Mouse (Mus musculus) forebrain, embryonic 10.5 days (tissue): ENCODE measurements at regions not wholly inside any gene's neighbourhood (a gene's known extent, or its start where the extent isn't known, plus 50 kb on each side); places are given as distances from the start of the nearest gene placed in this dataset.

Experiments
- DNase-seq: peaks from one replicate; pipeline ENCODE4 v3.0.0-alpha.2; 2017; ENCODE audit warnings: low spot score; ENCODE audit errors: extremely low spot score
- H3K27ac ChIP-seq: fragments of 300-500 bp; sonication (generic); 2 replicates; pipeline ENCODE4 v1.5.1; 2016; ENCODE audit warnings: mild to moderate bottlenecking
- H3K27me3 ChIP-seq: fragments of 300-500 bp; sonication (generic); 2 replicates; pipeline ENCODE4 v1.6.1; 2016; ENCODE audit warnings: mild to moderate bottlenecking; ENCODE audit not compliant: poor library complexity, severe bottlenecking
- H3K36me3 ChIP-seq: fragments of 300-500 bp; sonication (generic); replicated peaks from 2 replicates; pipeline ENCODE4 v1.6.1; 2016; ENCODE audit warnings: mild to moderate bottlenecking, moderate library complexity
- H3K4me1 ChIP-seq: fragments of 300-500 bp; sonication (generic); 2 replicates; pipeline ENCODE4 v1.6.1; 2016
- H3K4me3 ChIP-seq: fragments of 300-500 bp; sonication (generic); 2 replicates; pipeline ENCODE4 v1.5.1; 2016; ENCODE audit warnings: mild to moderate bottlenecking, moderate library complexity
- H3K9me3 ChIP-seq: fragments of 300-500 bp; sonication (generic); 2 replicates; pipeline ENCODE4 v1.6.1; 2016; ENCODE audit warnings: mild to moderate bottlenecking, moderate library complexity
- WGBS: fragments of 180-500 bp; shearing (Covaris S2); methylation state at CpG from one replicate; pipeline ENCODE4 v1.1.7; 2016; 5-methylcytosine and 5-hydroxymethylcytosine counted together

DNA sequence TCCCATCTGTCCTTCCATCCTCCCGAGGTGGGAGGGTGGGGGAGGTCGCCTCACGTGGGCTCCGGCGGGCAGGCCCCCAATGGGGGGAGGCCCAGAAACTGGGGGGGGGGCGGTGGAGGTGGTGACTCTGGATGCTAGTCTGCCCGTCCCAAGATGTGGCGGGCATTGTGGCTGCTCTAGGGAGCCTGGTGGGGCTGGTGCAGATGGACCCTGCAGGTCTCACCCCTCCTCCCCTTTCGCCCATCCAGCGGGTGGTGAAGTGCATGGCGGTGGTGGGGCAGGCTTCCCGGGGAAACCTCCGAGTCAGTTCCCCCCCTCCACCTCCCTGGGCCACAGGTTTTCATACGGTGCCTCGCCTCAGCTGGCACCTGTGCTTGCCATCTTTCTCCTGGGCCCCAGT, 88.6 kb downstream of the Inhba start:
- WGBS: 87% methylated on average over 13 of the region's 15 CpGs
- peaks cover 27% of the 10 kb centered on the region for H3K9me3 ChIP-seq
- H3K4me1 ChIP-seq: no peaks in the 10 kb centered on the region

DNA sequence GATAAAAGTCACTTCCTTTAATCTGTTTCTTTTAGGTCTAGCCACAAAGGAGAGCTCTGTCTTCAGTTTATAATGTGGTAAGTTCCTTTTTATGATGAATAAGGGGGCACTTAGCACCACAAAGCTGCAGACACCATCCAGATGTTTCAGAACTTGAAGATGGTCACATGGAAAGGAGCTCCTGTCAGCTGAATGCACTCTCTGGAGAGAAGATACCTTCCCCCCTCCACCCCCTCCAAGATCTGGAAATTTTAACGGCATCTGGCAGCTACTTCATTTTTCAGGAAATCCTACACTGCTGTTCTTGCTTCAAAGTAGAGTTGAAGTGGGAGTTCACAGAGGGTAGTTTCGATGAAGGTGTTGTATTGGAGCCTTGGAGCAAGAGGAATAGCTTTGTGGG, 103.2 kb downstream of the Inhba start:
- H3K9me3 ChIP-seq: no peaks in the 10 kb centered on the region
- no peak for DNase-seq
- no peak overlapping the region for H3K4me3 ChIP-seq
- no peaks in the 10 kb centered on the region for H3K36me3 ChIP-seq
- 77% methylated on average over 2 of the region's 2 CpGs for WGBS
- no peaks in the 10 kb centered on the region for H3K27me3 ChIP-seq
- no peak overlapping the region for H3K27ac ChIP-seq
- no peaks in the 10 kb centered on the region for H3K4me1 ChIP-seq

More for the DNA sequence above, 88.6 kb downstream of the Inhba start:
- H3K27ac ChIP-seq: no peak overlapping the region
- DNase-seq: no peak
- no peaks in the 10 kb centered on the region for H3K36me3 ChIP-seq
- H3K27me3 ChIP-seq: no peaks in the 10 kb centered on the region
- no peak overlapping the region for H3K4me3 ChIP-seq

DNA sequence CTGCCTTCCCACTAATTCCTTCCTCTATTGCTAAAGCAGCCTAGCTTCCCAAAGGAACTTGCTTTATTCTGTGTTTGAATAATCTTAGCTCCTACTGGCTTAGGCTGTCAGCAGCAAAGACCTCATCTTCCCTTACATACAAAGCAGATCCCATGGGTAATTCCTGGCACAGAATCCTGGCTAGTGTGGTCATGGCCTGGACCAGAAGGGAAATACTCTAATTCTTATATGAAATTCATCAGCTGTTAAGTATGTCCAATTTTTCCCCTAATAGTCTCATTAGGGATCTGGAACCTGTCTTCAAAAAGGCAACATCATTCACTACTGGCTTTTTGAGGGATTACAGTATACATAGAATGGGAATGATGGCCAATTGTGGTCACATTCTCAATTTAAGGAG, 135.0 kb downstream of the Inhba start:
- no peaks in the 10 kb centered on the region for H3K36me3 ChIP-seq
- H3K27ac ChIP-seq: no peak overlapping the region
- H3K4me1 ChIP-seq: no peaks in the 10 kb centered on the region
- H3K9me3 ChIP-seq: no peaks in the 10 kb centered on the region
- H3K4me3 ChIP-seq: no peak overlapping the region
- no peak for DNase-seq
- no peaks in the 10 kb centered on the region for H3K27me3 ChIP-seq

GRCm38 (mm10) chr13:16154926-16155325, 143.3 kb downstream of the Inhba start:
- 100% methylated on average over 1 of the region's 1 CpGs for WGBS
- Histone ChIP-seq H3K9me3 (no peaks in the 10 kb centered on the region), H3K27me3 (no peaks in the 10 kb centered on the region), H3K4me3 (no peak overlapping the region), H3K4me1 (no peaks in the 10 kb centered on the region), H3K36me3 (no peaks in the 10 kb centered on the region), H3K27ac (no peak overlapping the region)
- no peak for DNase-seq

DNA sequence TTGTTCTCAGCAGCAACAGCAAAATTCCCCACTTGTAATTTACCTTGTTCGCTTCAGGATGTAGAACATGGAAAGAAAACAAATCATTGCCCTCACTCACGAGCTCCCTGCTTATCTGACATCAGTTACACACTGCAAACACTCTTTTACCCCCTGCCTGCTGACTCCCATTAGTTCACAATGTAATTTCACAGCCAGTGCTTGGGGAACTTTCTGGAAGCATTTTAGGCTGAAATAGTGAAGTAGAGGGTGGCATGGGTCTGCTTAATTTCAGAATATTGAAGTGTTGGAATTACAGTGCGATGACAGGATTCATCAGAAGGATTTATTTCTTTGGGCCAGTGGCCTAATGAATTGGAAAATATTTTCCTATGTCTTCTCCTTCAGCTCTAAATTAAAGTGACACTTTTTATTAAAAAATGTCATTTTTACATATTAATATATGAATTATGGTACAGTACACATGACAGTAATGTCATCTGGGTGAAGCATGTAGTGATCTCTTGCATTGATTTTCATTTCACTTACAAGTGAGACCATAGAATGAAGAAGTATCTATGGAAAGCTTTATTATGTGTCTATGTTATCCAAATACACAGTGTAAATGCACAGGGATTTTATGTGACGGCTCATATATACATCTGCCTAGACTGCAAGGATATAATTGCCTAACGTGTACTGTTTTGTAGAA, 153.7 kb downstream of the Inhba start:
- H3K4me1 ChIP-seq: no peaks in the 10 kb centered on the region
- H3K36me3 ChIP-seq: no peaks in the 10 kb centered on the region
- no peak for DNase-seq
- WGBS: 87% methylated on average over 5 of the region's 5 CpGs
- no peaks in the 10 kb centered on the region for H3K27me3 ChIP-seq
- no peaks in the 10 kb centered on the region for H3K9me3 ChIP-seq
- no peak overlapping the region for H3K4me3 ChIP-seq
- no peak overlapping the region for H3K27ac ChIP-seq

DNA sequence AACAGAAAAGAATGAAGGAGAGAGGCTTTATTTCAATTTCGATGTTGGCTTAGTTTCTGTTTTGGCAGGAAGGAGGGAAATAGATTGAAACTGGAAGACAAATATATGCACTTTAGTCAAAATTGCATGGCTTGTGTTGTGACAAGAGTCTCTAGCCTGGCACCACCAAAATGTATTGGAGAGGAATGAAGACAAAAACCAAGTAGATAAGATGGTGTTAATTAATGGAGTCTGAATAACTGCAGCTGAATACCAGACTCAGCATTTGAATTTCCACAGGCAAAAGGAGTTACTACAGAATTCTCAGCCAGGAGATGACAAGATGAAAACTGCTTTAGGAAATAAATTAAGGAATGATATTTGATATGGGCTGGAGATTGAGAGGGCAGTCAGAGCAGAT, 185.0 kb downstream of the Inhba start:
- Histone ChIP-seq H3K27me3 (no peaks in the 10 kb centered on the region), H3K36me3 (no peaks in the 10 kb centered on the region), H3K4me3 (no peak overlapping the region), H3K4me1 (no peaks in the 10 kb centered on the region), H3K27ac (no peak overlapping the region), H3K9me3 (no peaks in the 10 kb centered on the region)
- WGBS: 92% methylated on average over 1 of the region's 1 CpGs
- no peak for DNase-seq

- H3K4me3 ChIP-seq: no peak overlapping the region
- peaks cover 9% of the 10 kb centered on the region; the same call in 1 of the 2 replicates for H3K4me1 ChIP-seq
- no peaks in the 10 kb centered on the region for H3K9me3 ChIP-seq
- H3K27ac ChIP-seq: no peak overlapping the region
- no peaks in the 10 kb centered on the region for H3K36me3 ChIP-seq
- H3K27me3 ChIP-seq: no peaks in the 10 kb centered on the region
- no peak for DNase-seq
- 89% methylated on average over 1 of the region's 1 CpGs for WGBS
Measured at GRCm38 (mm10) chr13:16200046-16200445, 188.4 kb downstream of the Inhba start.

DNA sequence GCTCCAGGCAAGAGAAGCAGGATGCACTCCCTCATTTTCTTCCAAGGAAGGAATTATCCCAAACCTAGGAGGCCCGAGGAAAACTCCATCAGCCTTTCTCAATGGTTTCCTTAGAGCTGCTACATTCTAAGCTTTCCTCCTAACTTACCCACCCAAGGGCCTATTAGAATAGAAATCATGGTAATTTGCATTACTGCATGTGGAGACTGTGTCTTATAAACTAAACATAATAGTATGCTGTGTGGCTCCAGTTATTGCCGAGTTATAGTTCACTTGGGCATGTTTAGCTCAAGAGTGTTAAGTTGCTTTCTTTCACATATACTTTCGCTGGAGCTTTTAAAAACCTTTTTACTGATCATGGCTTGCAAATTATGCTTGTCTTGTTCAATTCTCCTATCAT, 191.5 kb downstream of the Inhba start:
- WGBS: 78% methylated on average over 3 of the region's 3 CpGs

DNA sequence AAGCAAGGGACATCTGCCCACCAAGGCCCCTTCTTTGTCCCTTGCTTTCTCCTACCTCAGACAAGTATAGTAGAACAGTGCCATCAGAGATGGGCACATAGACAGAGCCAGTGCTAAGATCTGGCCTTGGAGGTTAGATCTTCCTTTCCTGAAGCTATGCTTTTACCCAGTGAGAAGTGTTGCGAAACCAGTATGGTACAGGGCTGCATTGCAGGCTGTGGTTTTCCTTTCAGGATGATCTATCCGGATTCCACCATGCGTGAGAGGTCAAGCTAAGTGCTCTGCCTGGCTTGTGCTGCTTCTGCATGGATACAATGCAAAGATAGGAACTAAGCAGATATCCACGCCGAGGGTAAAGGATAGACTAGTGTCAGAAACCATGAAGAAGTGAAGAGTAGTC, 192.4 kb downstream of the Inhba start:
- Histone ChIP-seq H3K4me3 (no peak overlapping the region), H3K36me3 (no peaks in the 10 kb centered on the region), H3K27ac (no peak overlapping the region), H3K27me3 (no peaks in the 10 kb centered on the region), H3K9me3 (no peaks in the 10 kb centered on the region), H3K4me1 (peaks cover 9% of the 10 kb centered on the region; the same call in 1 of the 2 replicates)
- WGBS: 91% methylated on average over 5 of the region's 5 CpGs
- DNase-seq: no peak

More for the DNA sequence above, 191.5 kb downstream of the Inhba start:
- no peaks in the 10 kb centered on the region for H3K36me3 ChIP-seq
- H3K27me3 ChIP-seq: no peaks in the 10 kb centered on the region
- peaks cover 9% of the 10 kb centered on the region; the same call in 1 of the 2 replicates for H3K4me1 ChIP-seq
- DNase-seq: no peak
- H3K9me3 ChIP-seq: no peaks in the 10 kb centered on the region
- no peak overlapping the region for H3K4me3 ChIP-seq
- H3K27ac ChIP-seq: no peak overlapping the region

GRCm38 (mm10) chr13:16211482-16211881, 199.8 kb downstream of the Inhba start:
- H3K9me3 ChIP-seq: no peaks in the 10 kb centered on the region
- 91% methylated on average over 2 of the region's 2 CpGs for WGBS
- no peak overlapping the region for H3K4me3 ChIP-seq

GRCm38 (mm10) chr13:16219877-16220276, 208.2 kb downstream of the Inhba start:
- Histone ChIP-seq H3K27me3 (no peaks in the 10 kb centered on the region), H3K27ac (no peak overlapping the region), H3K36me3 (no peaks in the 10 kb centered on the region), H3K4me1 (no peaks in the 10 kb centered on the region), H3K9me3 (no peaks in the 10 kb centered on the region), H3K4me3 (no peak overlapping the region)
- DNase-seq: no peak

More at GRCm38 (mm10) chr13:16211482-16211881, 199.8 kb downstream of the Inhba start:
- H3K27ac ChIP-seq: no peak overlapping the region
- H3K4me1 ChIP-seq: no peaks in the 10 kb centered on the region
- no peak for DNase-seq
- no peaks in the 10 kb centered on the region for H3K36me3 ChIP-seq
- no peaks in the 10 kb centered on the region for H3K27me3 ChIP-seq

DNA sequence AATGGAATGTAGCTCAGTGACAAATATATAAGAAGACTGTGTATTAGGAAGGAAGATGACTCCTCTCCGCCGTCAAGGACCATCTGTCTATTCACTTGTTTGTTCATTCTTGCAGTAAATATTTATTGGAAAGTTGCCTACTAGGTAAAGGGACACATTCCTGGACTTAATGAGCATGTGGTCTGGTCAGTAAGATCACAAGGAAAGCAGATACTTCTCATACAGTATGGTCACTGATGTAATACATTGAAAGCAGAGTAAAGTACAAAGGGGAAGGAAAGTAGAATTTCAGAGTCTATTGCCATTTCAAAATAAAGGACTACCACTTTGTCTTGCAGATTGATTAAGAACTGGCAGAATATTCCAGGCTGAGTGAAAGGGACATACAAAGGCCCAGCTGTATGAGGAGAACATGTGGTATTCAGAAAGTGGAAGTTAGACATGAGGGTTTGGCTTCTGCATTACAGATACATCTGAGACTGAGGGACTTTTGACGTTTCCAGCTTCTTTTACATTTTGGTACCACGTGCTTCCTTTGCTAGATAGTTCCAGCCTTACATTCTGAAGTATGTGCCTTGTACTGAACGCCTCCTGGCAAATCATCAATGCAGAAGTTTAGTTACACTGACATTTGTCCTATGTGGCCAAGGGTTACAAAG, 211.4 kb downstream of the Inhba start:
- 83% methylated on average over 5 of the region's 5 CpGs for WGBS
- H3K4me3 ChIP-seq: no peak overlapping the region
- no peak overlapping the region for H3K27ac ChIP-seq
- no peaks in the 10 kb centered on the region for H3K4me1 ChIP-seq
- no peaks in the 10 kb centered on the region for H3K36me3 ChIP-seq
- no peaks in the 10 kb centered on the region for H3K27me3 ChIP-seq
- H3K9me3 ChIP-seq: no peaks in the 10 kb centered on the region
- no peak for DNase-seq

- no peak for DNase-seq
- WGBS: 87% methylated on average over 3 of the region's 3 CpGs
Measured at GRCm38 (mm10) chr13:16261145-16261544, 249.5 kb downstream of the Inhba start.

More at GRCm38 (mm10) chr13:16261145-16261544, 249.5 kb downstream of the Inhba start:
- H3K27me3 ChIP-seq: no peaks in the 10 kb centered on the region
- H3K36me3 ChIP-seq: no peaks in the 10 kb centered on the region
- no peak overlapping the region for H3K4me3 ChIP-seq
- H3K27ac ChIP-seq: no peak overlapping the region
- no peaks in the 10 kb centered on the region for H3K9me3 ChIP-seq
- no peaks in the 10 kb centered on the region for H3K4me1 ChIP-seq
